Mouse (Mus musculus): ENCODE data around the gene Slc5a1. TPM values are rescaled to one million over a fixed set of nuclear protein-coding genes. Genes with fewer than 3 reads are reported as not detected.

The Slc5a1 gene
- not detected for polyA plus RNA-seq (2017; shearing (Covaris generic))

DNA sequence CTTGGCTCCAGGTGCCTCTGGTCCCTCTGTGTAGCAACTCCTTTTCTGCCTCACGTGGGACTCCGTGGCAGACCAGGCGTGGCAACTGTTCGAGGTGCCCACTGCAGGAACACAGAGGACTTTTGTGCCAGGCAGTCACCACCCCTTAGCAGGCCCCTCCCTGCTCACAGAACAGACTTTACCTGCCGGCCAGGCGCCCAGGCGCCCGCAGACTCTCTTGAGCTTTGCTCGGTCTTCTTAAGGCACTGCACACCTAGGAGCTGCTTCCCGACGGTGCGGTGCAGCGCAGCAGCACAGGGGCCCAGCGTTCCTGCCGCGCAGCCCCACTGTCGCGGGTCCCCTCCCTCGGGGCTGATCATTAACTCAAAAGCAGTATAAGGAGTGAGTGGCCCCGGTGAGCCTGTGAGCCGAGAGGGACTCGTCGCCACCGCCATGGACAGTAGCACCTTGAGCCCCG is at the start of gene Slc5a1:
Gene Slc5a1, plus strand, starts transcription at position 195 of the 457 bp plus-strand sequence.

Other genes starting within 250 kb of the Slc5a1 start
- 16.8 TPM for gene Prr14l, start 250.0 kb upstream of the Slc5a1 start, polyA plus RNA-seq (2017; shearing (Covaris generic))
- 24.9 TPM for gene Depdc5, start 240.5 kb upstream of the Slc5a1 start, polyA plus RNA-seq (2017; shearing (Covaris generic))
- 266 TPM for gene Ywhah, start 85.4 kb upstream of the Slc5a1 start, polyA plus RNA-seq (2017; shearing (Covaris generic))
- gene Spon2, start 114.2 kb downstream of the Slc5a1 start, polyA plus RNA-seq (2017; shearing (Covaris generic)), result not detected
- gene Ctbp1, start 170.8 kb downstream of the Slc5a1 start, polyA plus RNA-seq (2017; shearing (Covaris generic)), result 240 TPM
- gene Maea, start 231.3 kb downstream of the Slc5a1 start, polyA plus RNA-seq (2017; shearing (Covaris generic)), result 78.1 TPM

Data from effector memory CD4-positive, alpha-beta T cell, adult 5 months (primary cell).